Mouse (Mus musculus) heart, adult 2 months (tissue): Measurements from ENCODE around the gene Pla2g1b.

Source experiments
- CTCF ChIP-seq: fragments of 200-600 bp; IDR thresholded peaks from 2 replicates; pipeline ENCODE4 v1.8.1; 2022; ENCODE audit warnings: antibody characterized with exemption, mild to moderate bottlenecking, moderate library complexity
- EP300 ChIP-seq: fragments of 200-500 bp; IDR thresholded peaks from 2 replicates; pipeline ENCODE4 v1.6.1; 2011; ENCODE audit warnings: low read depth, low read length, control low read depth; ENCODE audit not compliant: insufficient read depth
- POLR2A ChIP-seq: fragments of 200-500 bp; IDR thresholded peaks from 2 replicates; pipeline ENCODE4 v1.6.1; 2011; ENCODE audit warnings: mild to moderate bottlenecking, low read depth, low read length, control low read depth; ENCODE audit not compliant: insufficient read depth

DNA sequence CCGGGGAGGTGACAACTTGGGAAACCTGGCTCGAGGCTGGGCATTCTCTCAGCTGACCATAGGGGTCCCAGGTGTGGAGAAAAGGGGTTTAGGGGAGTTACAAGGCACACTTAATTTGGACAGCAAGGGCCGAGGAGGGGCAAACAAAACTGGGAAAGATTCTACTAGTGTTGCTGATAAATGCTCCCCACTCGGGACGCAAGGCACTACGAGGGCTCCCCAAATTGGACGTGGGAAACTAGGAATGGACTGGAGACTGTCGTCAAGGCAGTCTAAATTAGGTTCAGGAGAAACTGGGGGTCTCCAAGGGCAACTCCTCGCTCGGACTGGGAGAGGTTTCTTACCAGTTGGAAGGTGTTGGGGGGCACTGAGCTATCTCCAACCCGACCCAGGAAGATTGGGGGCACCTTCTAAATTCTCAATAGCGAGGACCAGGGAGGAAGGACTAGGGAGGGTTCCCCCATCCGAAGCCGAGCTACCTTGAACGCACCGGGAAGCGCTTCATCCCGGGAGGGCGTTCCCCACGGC is 37.2 kb upstream of the Pla2g1b start:
- TF ChIP-seq CTCF (no peak), POLR2A (no peak), EP300 (no peak)
